Mouse (Mus musculus) myocyte (in vitro differentiated cells): ENCODE measurements at regions not wholly inside any gene's neighbourhood (a gene's known extent, or its start where the extent isn't known, plus 50 kb on each side); places are given as distances from the start of the nearest gene placed in this dataset.

Experiments
- CEBPB ChIP-seq: IDR thresholded peaks from 2 replicates; pipeline ENCODE4 v1.6.1; 2011; ENCODE audit warnings: mild to moderate bottlenecking, moderate library complexity; ENCODE audit not compliant: poor library complexity, insufficient read depth, severe bottlenecking
- E2F4 ChIP-seq: IDR thresholded peaks from one replicate; pipeline ENCODE4 v1.6.1; 2011; ENCODE audit warnings: mild to moderate bottlenecking, control low read depth, moderate library complexity; ENCODE audit not compliant: insufficient read depth
- MAX ChIP-seq: IDR thresholded peaks from one replicate; pipeline ENCODE4 v1.6.1; 2011; ENCODE audit warnings: low read depth, mild to moderate bottlenecking, control low read depth
- MYOD1 ChIP-seq, 3 experiments: IDR thresholded peaks; one replicate each; pipeline ENCODE4 v1.6.1; 2011; ENCODE audit warnings: control low read depth in 2 of 3, low read depth in 2 of 3, mild to moderate bottlenecking in 2 of 3, moderate library complexity in 1 of 3; ENCODE audit not compliant: insufficient read length in 2 of 3, control insufficient read depth in 1 of 3
- POLR2A ChIP-seq: IDR thresholded peaks from one replicate; pipeline ENCODE4 v1.6.1; 2011; ENCODE audit warnings: low read depth, mild to moderate bottlenecking, control low read depth, moderate library complexity; ENCODE audit not compliant: insufficient read length
- POLR2AphosphoS2 ChIP-seq: IDR thresholded peaks from one replicate; pipeline ENCODE4 v1.6.1; 2011; ENCODE audit warnings: low read depth, control low read depth; ENCODE audit not compliant: insufficient read length
- REST ChIP-seq: IDR thresholded peaks from one replicate; pipeline ENCODE4 v1.6.1; 2011; ENCODE audit warnings: mild to moderate bottlenecking, control low read depth, moderate library complexity; ENCODE audit not compliant: insufficient read depth, insufficient read length
- TCF12 ChIP-seq: IDR thresholded peaks from one replicate; pipeline ENCODE4 v1.6.1; 2011; ENCODE audit warnings: mild to moderate bottlenecking, control low read depth; ENCODE audit not compliant: poor library complexity, insufficient read depth, severe bottlenecking
- USF1 ChIP-seq: IDR thresholded peaks from one replicate; pipeline ENCODE4 v1.6.1; 2011; ENCODE audit warnings: low read depth, mild to moderate bottlenecking, control low read depth, moderate library complexity

GRCm38 (mm10) chr13:38852868-38853267 lies 107.8 kb downstream of the Slc35b3 start:
- TF ChIP-seq MYOD1 (IDR thresholded peaks at IDR 0.05; ENCODE audit: control insufficient read depth in 1 of 3, insufficient read length in 2 of 3, low read depth in 2 of 3) (no peak), MAX (no peak), POLR2A (no peak), REST (no peak), TCF12 (no peak), POLR2AphosphoS2 (no peak), USF1 (no peak), CEBPB (no peak), E2F4 (no peak)
